Mouse (Mus musculus): ENCODE measurements around the gene Ankef1. TPM values are rescaled to one million over a fixed set of nuclear protein-coding genes. Genes with fewer than 3 reads are reported as not detected.

Ankef1 gene
- polyA plus RNA-seq, 1 experiment = not detected

- Histone ChIP-seq H3K36me3 (ENCODE audit: control insufficient read depth, insufficient read depth) (no peaks in the 10 kb centered on the region), H3K27me3 (ENCODE audit: control insufficient read depth, insufficient read depth, insufficient read length) (no peaks in the 10 kb centered on the region), H3K79me2 (ENCODE audit: control insufficient read depth, insufficient read depth) (no peaks in the 10 kb centered on the region), H3K4me3 (ENCODE audit: insufficient read depth, poor library complexity, severe bottlenecking) (no peak overlapping the region), H3K79me3 (ENCODE audit: low read depth) (no peaks in the 10 kb centered on the region), H3ac (ENCODE audit: control insufficient read depth, insufficient read length, low read depth) (no peak overlapping the region)
- TF ChIP-seq CEBPB (IDR thresholded peaks at IDR 0.05; ENCODE audit: low read depth) (no peak), MAX (IDR thresholded peaks at IDR 0.05) (no peak), MYOG (IDR thresholded peaks at IDR 0.05; ENCODE audit: control insufficient read depth, extremely low read depth, insufficient read length) (no peak), USF1 (IDR thresholded peaks at IDR 0.05; ENCODE audit: low read depth) (no peak), FOSL1 (IDR thresholded peaks at IDR 0.05; ENCODE audit: insufficient read depth, low read length, poor library complexity, severe bottlenecking) (no peak), MYOD1 (IDR thresholded peaks at IDR 0.05; ENCODE audit: control insufficient read depth, insufficient read length, low read depth) (no peak), CTCF (IDR thresholded peaks at IDR 0.05; ENCODE audit: control insufficient read depth, insufficient read depth, insufficient read length) (no peak)
Measured at GRCm38 (mm10) chr2:136511756-136512155, 10.0 kb downstream of the Ankef1 start.

- Histone ChIP-seq H3ac (ENCODE audit: control insufficient read depth, insufficient read length, low read depth) (no peak overlapping the region), H3K79me2 (ENCODE audit: control insufficient read depth, insufficient read depth) (no peaks in the 10 kb centered on the region), H3K79me3 (ENCODE audit: low read depth) (no peaks in the 10 kb centered on the region), H3K36me3 (ENCODE audit: control insufficient read depth, insufficient read depth) (no peaks in the 10 kb centered on the region), H3K27me3 (ENCODE audit: control insufficient read depth, insufficient read depth, insufficient read length) (no peaks in the 10 kb centered on the region), H3K4me3 (ENCODE audit: insufficient read depth, poor library complexity, severe bottlenecking) (no peak overlapping the region)
- TF ChIP-seq USF1 (IDR thresholded peaks at IDR 0.05; ENCODE audit: low read depth) = no peak
- TF ChIP-seq FOSL1 (IDR thresholded peaks at IDR 0.05; ENCODE audit: insufficient read depth, low read length, poor library complexity, severe bottlenecking) = no peak
- no peak for TF ChIP-seq MYOG (IDR thresholded peaks at IDR 0.05; ENCODE audit: control insufficient read depth, extremely low read depth, insufficient read length)
- TF ChIP-seq CTCF (IDR thresholded peaks at IDR 0.05; ENCODE audit: control insufficient read depth, insufficient read depth, insufficient read length) = no peak
- no peak for TF ChIP-seq CEBPB (IDR thresholded peaks at IDR 0.05; ENCODE audit: low read depth)
- no peak for TF ChIP-seq MAX (IDR thresholded peaks at IDR 0.05)
- no peak for TF ChIP-seq MYOD1 (IDR thresholded peaks at IDR 0.05; ENCODE audit: control insufficient read depth, insufficient read length, low read depth)
Measured at GRCm38 (mm10) chr2:136512802-136513201, 11.1 kb downstream of the Ankef1 start.

- no peaks in the 10 kb centered on the region for H3K79me3 ChIP-seq (ENCODE audit: low read depth)
- no peaks in the 10 kb centered on the region for H3K27me3 ChIP-seq (ENCODE audit: control insufficient read depth, insufficient read depth, insufficient read length)
- TF ChIP-seq USF1 (IDR thresholded peaks at IDR 0.05; ENCODE audit: low read depth) (no peak), MYOD1 (IDR thresholded peaks at IDR 0.05; ENCODE audit: control insufficient read depth, insufficient read length, low read depth) (no peak), MYOG (IDR thresholded peaks at IDR 0.05; ENCODE audit: control insufficient read depth, extremely low read depth, insufficient read length) (no peak), MAX (IDR thresholded peaks at IDR 0.05) (no peak), FOSL1 (IDR thresholded peaks at IDR 0.05; ENCODE audit: insufficient read depth, low read length, poor library complexity, severe bottlenecking) (no peak), CEBPB (IDR thresholded peaks at IDR 0.05; ENCODE audit: low read depth) (no peak), CTCF (IDR thresholded peaks at IDR 0.05; ENCODE audit: control insufficient read depth, insufficient read depth, insufficient read length) (no peak)
- no peaks in the 10 kb centered on the region for H3K79me2 ChIP-seq (ENCODE audit: control insufficient read depth, insufficient read depth)
- no peak overlapping the region for H3K4me3 ChIP-seq (ENCODE audit: insufficient read depth, poor library complexity, severe bottlenecking)
- no peak overlapping the region for H3ac ChIP-seq (ENCODE audit: control insufficient read depth, insufficient read length, low read depth)
- H3K36me3 ChIP-seq (ENCODE audit: control insufficient read depth, insufficient read depth) = no peaks in the 10 kb centered on the region
Measured at GRCm38 (mm10) chr2:136513806-136514205, 12.1 kb downstream of the Ankef1 start.

GRCm38 (mm10) chr2:136515501-136515900 lies 13.8 kb downstream of the Ankef1 start:
- no peaks in the 10 kb centered on the region for H3K36me3 ChIP-seq (ENCODE audit: control insufficient read depth, insufficient read depth)
- no peak overlapping the region for H3K4me3 ChIP-seq (ENCODE audit: insufficient read depth, poor library complexity, severe bottlenecking)
- TF ChIP-seq MYOG (IDR thresholded peaks at IDR 0.05; ENCODE audit: control insufficient read depth, extremely low read depth, insufficient read length) (no peak), CTCF (IDR thresholded peaks at IDR 0.05; ENCODE audit: control insufficient read depth, insufficient read depth, insufficient read length) (no peak), MAX (IDR thresholded peaks at IDR 0.05) (no peak), MYOD1 (IDR thresholded peaks at IDR 0.05; ENCODE audit: control insufficient read depth, insufficient read length, low read depth) (no peak), CEBPB (IDR thresholded peaks at IDR 0.05; ENCODE audit: low read depth) (no peak), FOSL1 (IDR thresholded peaks at IDR 0.05; ENCODE audit: insufficient read depth, low read length, poor library complexity, severe bottlenecking) (no peak), USF1 (IDR thresholded peaks at IDR 0.05; ENCODE audit: low read depth) (no peak)
- H3K79me2 ChIP-seq (ENCODE audit: control insufficient read depth, insufficient read depth) = no peaks in the 10 kb centered on the region
- no peak overlapping the region for H3ac ChIP-seq (ENCODE audit: control insufficient read depth, insufficient read length, low read depth)
- no peaks in the 10 kb centered on the region for H3K27me3 ChIP-seq (ENCODE audit: control insufficient read depth, insufficient read depth, insufficient read length)
- no peaks in the 10 kb centered on the region for H3K79me3 ChIP-seq (ENCODE audit: low read depth)

- H3K79me2 ChIP-seq (ENCODE audit: control insufficient read depth, insufficient read depth) = no peaks in the 10 kb centered on the region
- TF ChIP-seq CTCF (IDR thresholded peaks at IDR 0.05; ENCODE audit: control insufficient read depth, insufficient read depth, insufficient read length) = no peak
- TF ChIP-seq MAX (IDR thresholded peaks at IDR 0.05) = no peak
- TF ChIP-seq USF1 (IDR thresholded peaks at IDR 0.05; ENCODE audit: low read depth) = no peak
- TF ChIP-seq MYOD1 (IDR thresholded peaks at IDR 0.05; ENCODE audit: control insufficient read depth, insufficient read length, low read depth) = no peak
- no peak for TF ChIP-seq FOSL1 (IDR thresholded peaks at IDR 0.05; ENCODE audit: insufficient read depth, low read length, poor library complexity, severe bottlenecking)
- TF ChIP-seq MYOG (IDR thresholded peaks at IDR 0.05; ENCODE audit: control insufficient read depth, extremely low read depth, insufficient read length) = no peak
- TF ChIP-seq CEBPB (IDR thresholded peaks at IDR 0.05; ENCODE audit: low read depth) = no peak
- no peaks in the 10 kb centered on the region for H3K36me3 ChIP-seq (ENCODE audit: control insufficient read depth, insufficient read depth)
- H3K27me3 ChIP-seq (ENCODE audit: control insufficient read depth, insufficient read depth, insufficient read length) = no peaks in the 10 kb centered on the region
- H3K79me3 ChIP-seq (ENCODE audit: low read depth) = no peaks in the 10 kb centered on the region
- no peak overlapping the region for H3ac ChIP-seq (ENCODE audit: control insufficient read depth, insufficient read length, low read depth)
- no peak overlapping the region for H3K4me3 ChIP-seq (ENCODE audit: insufficient read depth, poor library complexity, severe bottlenecking)
Measured at GRCm38 (mm10) chr2:136528937-136529336, 27.2 kb downstream of the Ankef1 start.

- Histone ChIP-seq H3K79me2 (ENCODE audit: control insufficient read depth, insufficient read depth) (no peaks in the 10 kb centered on the region), H3K4me3 (ENCODE audit: insufficient read depth, poor library complexity, severe bottlenecking) (no peak overlapping the region), H3ac (ENCODE audit: control insufficient read depth, insufficient read length, low read depth) (no peak overlapping the region), H3K79me3 (ENCODE audit: low read depth) (no peaks in the 10 kb centered on the region), H3K36me3 (ENCODE audit: control insufficient read depth, insufficient read depth) (no peaks in the 10 kb centered on the region), H3K27me3 (ENCODE audit: control insufficient read depth, insufficient read depth, insufficient read length) (no peaks in the 10 kb centered on the region)
- TF ChIP-seq MAX (IDR thresholded peaks at IDR 0.05) (no peak), MYOD1 (IDR thresholded peaks at IDR 0.05; ENCODE audit: control insufficient read depth, insufficient read length, low read depth) (no peak), MYOG (IDR thresholded peaks at IDR 0.05; ENCODE audit: control insufficient read depth, extremely low read depth, insufficient read length) (no peak), USF1 (IDR thresholded peaks at IDR 0.05; ENCODE audit: low read depth) (no peak), CTCF (IDR thresholded peaks at IDR 0.05; ENCODE audit: control insufficient read depth, insufficient read depth, insufficient read length) (no peak), FOSL1 (IDR thresholded peaks at IDR 0.05; ENCODE audit: insufficient read depth, low read length, poor library complexity, severe bottlenecking) (no peak), CEBPB (IDR thresholded peaks at IDR 0.05; ENCODE audit: low read depth) (no peak)
Measured at GRCm38 (mm10) chr2:136532033-136532432, 30.3 kb downstream of the Ankef1 start.

All from C2C12 (cell line).